Mouse (Mus musculus) small intestine, adult 2 months (tissue): ENCODE measurements around the gene Gm20388. TPM values are rescaled to one million over a fixed set of nuclear protein-coding genes. Genes with fewer than 3 reads are reported as not detected.

ENCODE experiments used
- H3K27ac ChIP-seq: fragments of 200-500 bp; 2 replicates; pipeline ENCODE4 v1.5.1; 2012; ENCODE audit warnings: low read depth, low read length, control low read depth, inconsistent platforms; ENCODE audit not compliant: insufficient read depth
- H3K27me3 ChIP-seq: fragments of 200-500 bp; 2 replicates; pipeline ENCODE4 v1.6.1; 2012; ENCODE audit warnings: mild to moderate bottlenecking, moderate library complexity, low read length, inconsistent platforms; ENCODE audit not compliant: control insufficient read depth, insufficient read depth
- H3K36me3 ChIP-seq: fragments of 200-500 bp; 2 replicates; pipeline ENCODE4 v1.6.1; 2012; ENCODE audit warnings: mild to moderate bottlenecking, low read length, control low read depth, inconsistent platforms; ENCODE audit not compliant: control insufficient read depth, insufficient read depth
- H3K4me1 ChIP-seq: fragments of 200-500 bp; 2 replicates; pipeline ENCODE4 v1.6.1; 2012; ENCODE audit warnings: low read length, inconsistent platforms, mixed read lengths; ENCODE audit not compliant: control insufficient read depth, insufficient read depth, insufficient read length
- H3K4me3 ChIP-seq: fragments of 200-500 bp; 2 replicates; pipeline ENCODE4 v1.5.1; 2012; ENCODE audit warnings: low read depth, mild to moderate bottlenecking, control low read depth, inconsistent platforms, low read length, moderate library complexity
- CTCF ChIP-seq: fragments of 200-500 bp; IDR thresholded peaks from 2 replicates; pipeline ENCODE4 v1.5.1; 2012; ENCODE audit warnings: low read depth, mild to moderate bottlenecking, control low read depth, inconsistent platforms, low read length, moderate library complexity, mixed read lengths; ENCODE audit not compliant: insufficient replicate concordance, insufficient read length; ENCODE audit errors: extremely low read depth
- POLR2A ChIP-seq: fragments of 200-500 bp; IDR thresholded peaks from 2 replicates; pipeline ENCODE4 v1.6.1; 2012; ENCODE audit warnings: low read depth, mild to moderate bottlenecking, control low read depth, inconsistent platforms, low read length, moderate library complexity
- WGBS: fragments of 180-500 bp; shearing (Covaris S2); methylation state at CpG from one replicate; pipeline ENCODE4 v1.1.7; 2018; 5-methylcytosine and 5-hydroxymethylcytosine counted together
- polyA plus RNA-seq: library from polyadenylated mRNA; depleted of rRNA; stranded (reverse); fragments of >200 nt; gene quantifications from 2 replicates; pipeline ENCODE4 v1.2.3, GENCODE M21; 2012

The Gm20388 gene
- polyA plus RNA-seq, 1 experiment: 37.3 TPM

- peaks cover 3% of the 10 kb centered on the region for H3K36me3 ChIP-seq
- no peak overlapping the region for H3K27ac ChIP-seq
- no peak overlapping the region for H3K4me3 ChIP-seq
- no peaks in the 10 kb centered on the region for H3K27me3 ChIP-seq
- peaks cover 5% of the 10 kb centered on the region; the same call in 1 of the 2 replicates for H3K4me1 ChIP-seq
- 82% methylated on average over 9 of the region's 9 CpGs for WGBS
- TF ChIP-seq POLR2A: no peak
- TF ChIP-seq CTCF: no peak
Measured at GRCm38 (mm10) chr8:124292965-124293364, 4382.3 kb downstream of the Gm20388 start.

GRCm38 (mm10) chr8:124294425-124294824 is 4383.8 kb downstream of the Gm20388 start:
- 73% methylated on average over 6 of the region's 6 CpGs for WGBS
- Histone ChIP-seq H3K4me3 (no peak overlapping the region), H3K4me1 (peaks cover 5% of the 10 kb centered on the region; the same call in 1 of the 2 replicates), H3K27ac (no peak overlapping the region), H3K27me3 (no peaks in the 10 kb centered on the region), H3K36me3 (peaks cover 3% of the 10 kb centered on the region)
- TF ChIP-seq CTCF (no peak), POLR2A (no peak)

- no peak overlapping the region for H3K27ac ChIP-seq
- peaks cover 5% of the 10 kb centered on the region; the same call in 1 of the 2 replicates for H3K4me1 ChIP-seq
Measured at GRCm38 (mm10) chr8:124294900-124295299, 4384.3 kb downstream of the Gm20388 start.

GRCm38 (mm10) chr8:124295357-124295756 is 4384.7 kb downstream of the Gm20388 start:
- no peak for TF ChIP-seq CTCF
- TF ChIP-seq POLR2A: no peak
- 84% methylated on average over 6 of the region's 6 CpGs for WGBS
- Histone ChIP-seq H3K36me3 (peaks cover 3% of the 10 kb centered on the region), H3K27me3 (no peaks in the 10 kb centered on the region), H3K4me3 (no peak overlapping the region), H3K27ac (no peak overlapping the region), H3K4me1 (peaks cover 5% of the 10 kb centered on the region; the same call in 1 of the 2 replicates)

More at GRCm38 (mm10) chr8:124294900-124295299, 4384.3 kb downstream of the Gm20388 start:
- H3K27me3 ChIP-seq: no peaks in the 10 kb centered on the region
- no peak for TF ChIP-seq CTCF
- TF ChIP-seq POLR2A: no peak
- H3K4me3 ChIP-seq: no peak overlapping the region
- WGBS: 72% methylated on average over 10 of the region's 10 CpGs
- H3K36me3 ChIP-seq: peaks cover 3% of the 10 kb centered on the region

- H3K27me3 ChIP-seq: no peaks in the 10 kb centered on the region
- no peaks in the 10 kb centered on the region for H3K4me1 ChIP-seq
- H3K27ac ChIP-seq: no peak overlapping the region
- TF ChIP-seq CTCF (no peak), POLR2A (no peak)
- no peak overlapping the region for H3K4me3 ChIP-seq
- H3K36me3 ChIP-seq: peaks cover 16% of the 10 kb centered on the region
- WGBS: 77% methylated on average over 4 of the region's 4 CpGs
Measured at GRCm38 (mm10) chr8:124301512-124301911, 4390.9 kb downstream of the Gm20388 start.

- peaks cover 14% of the 10 kb centered on the region for H3K36me3 ChIP-seq
- H3K4me1 ChIP-seq: no peaks in the 10 kb centered on the region
- TF ChIP-seq POLR2A (no peak), CTCF (no peak)
- no peaks in the 10 kb centered on the region for H3K27me3 ChIP-seq
- no peak overlapping the region for H3K4me3 ChIP-seq
- 84% methylated on average over 7 of the region's 7 CpGs for WGBS
- no peak overlapping the region for H3K27ac ChIP-seq
Measured at GRCm38 (mm10) chr8:124301935-124302555, 4391.4 kb downstream of the Gm20388 start.

GRCm38 (mm10) chr8:124303211-124303902 is 4392.7 kb downstream of the Gm20388 start:
- no peak overlapping the region for H3K4me3 ChIP-seq
- WGBS: 89% methylated on average over 15 of the region's 15 CpGs
- H3K27ac ChIP-seq: no peak overlapping the region
- peaks cover 16% of the 10 kb centered on the region for H3K36me3 ChIP-seq
- H3K27me3 ChIP-seq: no peaks in the 10 kb centered on the region
- no peaks in the 10 kb centered on the region for H3K4me1 ChIP-seq
- no peak for TF ChIP-seq CTCF
- no peak for TF ChIP-seq POLR2A
